Mouse (Mus musculus) adrenal gland, postnatal 36 days (tissue): ENCODE results near the gene Myrf. TPM values are rescaled to one million over a fixed set of nuclear protein-coding genes. Genes with fewer than 3 reads are reported as not detected.
A peak's percentile ranks its signal among the peaks of the same experiment; 100 is the strongest.

Experiments used
- DNase-seq, 2 experiments: peaks; one replicate each; pipeline ENCODE4 v3.0.0; 2021; ENCODE audit warnings: mixed read lengths in 1 of 2
- long read RNA-seq, 2 experiments: library from polyadenylated mRNA; stranded (forward); transcript quantifications; one replicate each; pipeline ENCODE4 v2.0.0; 2021; ENCODE audit warnings: borderline sequencing depth in 2 of 2
- total RNA-seq, 2 experiments: library from RNA; stranded (reverse); gene quantifications; 2 replicates each; pipeline ENCODE4 v1.2.3; 2021

Gene Myrf
- total RNA-seq, result 1 to 10 TPM; 1.4 to 1.7 TPM
- long read RNA-seq, experiment 1, partial matches to known transcripts, result 0 of 2 reads
- long read RNA-seq, experiment 1, other reads (novel, unspliced or antisense), result 2 of 2 reads
- long read RNA-seq, experiment 2, result 0 reads

- DNase-seq, result peak; percentile 90 to 91
Observed at GRCm38 (mm10) chr19:10240654-10241305, at the start of gene Myrf. Myrf (minus strand) TSS chr19:10240748.

GRCm38 (mm10) chr19:10289609-10290150, 49.1 kb upstream of the Myrf start:
- DNase-seq, result no peak

GRCm38 (mm10) chr19:10288125-10289040, 47.8 kb upstream of the Myrf start:
- DNase-seq, result no peak

- no peak for DNase-seq
Observed at GRCm38 (mm10) chr19:10286458-10286872, 45.9 kb upstream of the Myrf start.

GRCm38 (mm10) chr19:10280771-10281540, 40.4 kb upstream of the Myrf start:
- no peak for DNase-seq

GRCm38 (mm10) chr19:10279668-10280067, 39.1 kb upstream of the Myrf start:
- DNase-seq, result no peak

GRCm38 (mm10) chr19:10278669-10279324, 38.2 kb upstream of the Myrf start:
- no peak for DNase-seq

- peak in 1 of 2 experiments; percentile 66 for DNase-seq
Observed at GRCm38 (mm10) chr19:10277759-10278158, 37.2 kb upstream of the Myrf start.

- no peak for DNase-seq
Observed at GRCm38 (mm10) chr19:10277331-10277730, 36.8 kb upstream of the Myrf start.

GRCm38 (mm10) chr19:10276483-10277144, 36.1 kb upstream of the Myrf start:
- DNase-seq, result no peak

GRCm38 (mm10) chr19:10274056-10274455, 33.5 kb upstream of the Myrf start:
- no peak for DNase-seq

GRCm38 (mm10) chr19:10272746-10273145, 32.2 kb upstream of the Myrf start:
- no peak for DNase-seq

- DNase-seq, result no peak
Observed at GRCm38 (mm10) chr19:10271592-10271991, 31.0 kb upstream of the Myrf start.

GRCm38 (mm10) chr19:10270356-10270755, 29.8 kb upstream of the Myrf start:
- DNase-seq, result no peak

GRCm38 (mm10) chr19:10268851-10269250, 28.3 kb upstream of the Myrf start:
- DNase-seq, result no peak

GRCm38 (mm10) chr19:10267953-10268352, 27.4 kb upstream of the Myrf start:
- peak in 1 of 2 experiments; percentile 35 for DNase-seq

- DNase-seq, result peak; percentile 17 to 38
Observed at GRCm38 (mm10) chr19:10267057-10267456, 26.5 kb upstream of the Myrf start.

- DNase-seq, result peak; percentile 79 to 87
Observed at GRCm38 (mm10) chr19:10266196-10266850, 25.8 kb upstream of the Myrf start.

GRCm38 (mm10) chr19:10261369-10261768, 20.8 kb upstream of the Myrf start:
- no peak for DNase-seq
